Mouse (Mus musculus): ENCODE measurements around the gene Myadml2.

Myadml2 gene

DNA sequence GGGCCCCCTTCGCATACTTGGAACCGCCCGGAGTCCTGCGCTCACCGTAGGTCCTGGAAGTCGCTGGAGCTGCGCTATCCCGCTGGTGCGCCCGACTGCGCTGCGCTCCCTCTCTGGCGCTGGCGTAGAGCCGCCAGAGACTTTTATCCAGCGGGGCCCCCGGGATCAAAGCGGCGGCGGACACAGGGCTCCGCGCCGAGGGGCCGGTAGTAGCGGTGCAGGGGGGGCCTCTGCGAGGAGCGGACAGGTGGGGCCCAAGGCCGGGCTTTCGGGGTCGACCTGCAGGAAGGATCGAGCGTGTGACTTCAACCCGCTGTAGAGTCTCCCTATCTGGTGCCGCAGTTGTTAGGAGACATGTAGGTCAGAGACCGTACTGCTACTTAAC, 13.1 kb upstream of the Myadml2 start, which contains the start of gene Notum:
TSS of gene Notum (minus strand) at position 100 of the 385 bp plus-strand sequence.
- no peak for DNase-seq (ENCODE audit: low read depth, low spot score)

DNA sequence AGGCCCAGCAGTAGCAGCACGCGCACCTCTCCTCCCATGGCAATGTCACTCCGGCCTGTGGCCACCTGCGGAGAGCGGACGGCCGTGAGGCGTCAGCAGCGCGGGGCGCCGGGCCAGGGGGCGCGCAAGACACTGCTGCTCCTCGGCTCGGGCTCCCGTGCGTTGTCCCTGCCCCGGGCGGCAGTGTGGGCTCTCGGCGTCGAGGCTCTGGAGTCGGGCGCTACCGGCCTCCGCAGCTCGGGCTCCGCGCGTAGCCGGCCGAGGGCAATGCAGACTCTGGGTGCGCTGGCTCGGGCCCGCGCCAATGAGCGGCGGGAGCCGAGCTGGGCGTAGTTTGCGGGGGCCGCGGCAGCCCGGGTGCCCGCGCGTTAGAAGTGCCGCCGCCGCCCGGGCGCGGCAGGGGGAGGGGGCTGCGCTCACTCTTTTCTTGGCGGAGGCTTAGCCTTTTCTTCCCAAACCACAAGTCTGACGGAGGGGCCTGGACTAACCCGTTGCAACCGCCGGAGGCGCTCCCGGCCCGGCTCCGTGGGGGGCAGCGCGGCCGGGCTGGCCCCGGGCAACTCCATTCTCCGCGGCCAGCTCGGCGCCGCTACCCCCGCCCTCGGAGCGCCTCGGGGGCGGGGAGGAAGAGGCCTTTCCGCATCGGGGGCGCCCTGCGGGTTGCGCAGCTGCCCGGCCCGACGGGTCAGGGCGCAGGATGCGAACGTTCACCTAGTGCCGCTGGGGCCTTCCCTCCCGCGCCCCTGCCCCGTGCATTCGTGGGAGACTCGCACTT, 12.5 kb upstream of the Myadml2 start:
- peak; percentile 40 for DNase-seq (ENCODE audit: low read depth, low spot score)

GRCm38 (mm10) chr11:120659509-120660300, 11.7 kb upstream of the Myadml2 start:
- no peak for DNase-seq (ENCODE audit: low read depth, low spot score)

DNA sequence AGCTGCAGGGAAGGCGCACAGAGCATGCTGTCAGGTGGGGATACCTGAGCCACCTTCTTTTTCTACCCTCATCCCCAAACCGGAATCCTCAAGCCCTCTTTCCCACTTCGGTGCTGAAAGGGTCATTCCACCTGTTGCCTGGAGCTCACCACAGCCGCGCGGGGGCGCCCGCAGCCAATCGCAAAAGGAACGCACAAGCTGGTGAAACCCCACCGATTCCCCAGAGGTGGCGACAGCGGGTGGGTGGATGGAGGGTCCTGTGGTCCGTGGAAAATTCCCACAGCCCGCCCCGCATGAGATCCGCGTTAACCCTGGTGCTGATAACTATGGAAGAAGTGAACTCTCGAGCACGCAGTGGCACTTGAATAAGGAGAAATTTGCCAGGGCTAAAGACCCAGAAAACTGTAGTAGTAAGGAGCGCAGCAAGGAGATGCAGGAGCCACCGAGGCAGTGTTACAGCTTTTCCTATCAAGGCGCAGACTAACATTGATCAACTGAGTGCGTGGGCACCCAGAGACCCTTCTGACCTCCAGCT, 11.0 kb upstream of the Myadml2 start:
- DNase-seq (ENCODE audit: low read depth, low spot score) = peak; percentile 87

- no peak for DNase-seq (ENCODE audit: low read depth, low spot score)
These were observed 9.3 kb upstream of the Myadml2 start for GRCm38 (mm10) chr11:120657301-120657700.

DNA sequence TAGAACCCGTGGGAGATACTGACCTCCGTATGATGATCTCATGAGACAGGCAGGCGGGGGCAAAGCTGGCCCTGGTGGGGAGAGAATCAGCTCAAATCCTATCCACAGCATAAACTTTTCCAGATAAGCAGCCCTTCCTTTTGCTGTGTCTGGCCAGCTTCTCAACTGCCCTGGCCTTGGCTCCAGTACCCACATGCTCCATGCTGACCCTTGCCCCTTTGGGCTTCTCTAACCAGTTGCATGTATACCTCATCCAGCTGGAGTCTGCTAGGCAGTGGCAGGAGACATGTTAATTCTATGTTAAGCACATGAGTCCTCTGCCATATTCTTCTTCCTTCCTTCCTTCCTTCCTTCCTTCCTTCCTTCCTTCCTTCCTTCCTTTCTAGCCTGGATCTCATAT, 6.8 kb upstream of the Myadml2 start:
- DNase-seq (ENCODE audit: low read depth, low spot score) = no peak

DNA sequence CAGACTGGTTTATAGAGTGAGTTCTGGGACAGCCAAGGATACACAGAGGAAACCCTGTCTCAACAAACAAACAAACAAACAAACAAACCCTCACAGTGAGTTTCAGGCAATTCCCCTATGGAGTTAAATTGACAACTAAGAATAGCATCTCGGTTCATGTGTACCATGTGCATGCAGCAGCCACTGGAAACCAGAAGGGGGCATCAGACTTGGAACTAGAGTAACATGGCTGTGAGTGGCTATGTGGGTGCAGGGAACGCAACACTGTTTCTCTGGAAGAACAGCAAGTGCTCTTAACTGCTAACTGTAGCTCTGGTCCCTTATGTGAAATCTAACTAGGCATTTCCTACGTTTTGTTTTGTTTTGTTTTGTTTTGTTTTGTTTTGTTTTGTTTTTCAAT, 3.9 kb upstream of the Myadml2 start:
- no peak for DNase-seq (ENCODE audit: low read depth, low spot score)

- DNase-seq (ENCODE audit: low read depth, low spot score) = no peak
These were observed 719 bp downstream of the Myadml2 start for GRCm38 (mm10) chr11:120647047-120647830.

- DNase-seq (ENCODE audit: low read depth, low spot score) = peak; percentile 95
These were observed 4.4 kb downstream of the Myadml2 start, which contains the start of gene Pycr1 for GRCm38 (mm10) chr11:120643601-120643987. Gene Pycr1, minus strand, starts transcription at chr11:120643769.

DNA sequence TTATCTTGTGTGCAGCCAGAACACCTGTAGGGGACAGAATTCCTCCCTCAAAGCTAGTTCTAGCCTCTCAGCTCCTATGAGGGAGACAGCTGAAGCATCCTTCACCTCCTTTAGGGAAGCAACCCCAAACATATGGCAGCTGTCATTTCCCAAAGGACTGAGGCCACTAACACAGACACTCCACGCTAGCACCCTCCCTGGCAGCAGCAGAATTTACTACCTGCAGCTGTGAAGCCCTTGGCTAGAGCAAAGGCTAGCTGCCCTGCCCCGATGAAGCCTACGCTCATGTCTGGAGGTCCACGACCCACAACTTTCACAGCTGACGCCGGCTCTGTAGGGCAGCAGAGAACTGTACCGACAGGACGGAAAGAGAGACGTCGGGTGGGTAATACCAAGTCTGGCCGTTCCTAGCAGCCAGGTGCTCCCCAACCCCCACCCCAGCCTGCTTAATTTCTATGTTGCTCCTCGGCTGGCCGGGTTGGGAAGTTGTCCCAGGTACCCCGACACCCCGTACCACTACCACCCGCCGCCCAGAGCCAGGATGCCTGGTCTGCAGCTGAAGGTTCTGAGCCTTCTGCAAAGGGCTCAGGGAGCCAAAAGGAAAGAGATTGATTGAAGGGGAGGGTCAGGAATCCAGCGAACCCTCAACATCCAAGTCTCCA, 4.9 kb downstream of the Myadml2 start:
- no peak for DNase-seq (ENCODE audit: low read depth, low spot score)

GRCm38 (mm10) chr11:120641869-120642268, 6.1 kb downstream of the Myadml2 start:
- no peak for DNase-seq (ENCODE audit: low read depth, low spot score)

DNA sequence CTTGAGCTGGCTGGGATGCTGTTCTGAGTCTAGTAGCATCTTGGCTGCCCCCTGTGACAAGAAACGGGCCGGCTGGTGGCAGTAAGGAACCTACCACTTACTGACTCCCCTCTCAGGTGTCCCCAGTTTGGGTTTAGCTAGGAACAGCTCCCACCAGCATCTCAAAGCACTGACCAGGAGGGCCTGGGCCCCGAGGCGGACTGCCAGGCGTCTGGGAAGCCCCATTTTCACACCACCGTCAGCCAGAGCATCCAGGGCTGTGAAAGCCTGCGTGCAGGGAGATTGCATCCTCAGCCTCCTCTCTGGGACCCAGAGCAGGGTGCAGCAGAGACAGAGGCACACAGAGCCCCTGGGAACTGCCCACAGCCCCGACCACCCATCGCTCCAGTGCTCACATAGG, 6.7 kb downstream of the Myadml2 start:
- no peak for DNase-seq (ENCODE audit: low read depth, low spot score)

GRCm38 (mm10) chr11:120634810-120635209, 13.1 kb downstream of the Myadml2 start:
- DNase-seq (ENCODE audit: low read depth, low spot score) = no peak

DNA sequence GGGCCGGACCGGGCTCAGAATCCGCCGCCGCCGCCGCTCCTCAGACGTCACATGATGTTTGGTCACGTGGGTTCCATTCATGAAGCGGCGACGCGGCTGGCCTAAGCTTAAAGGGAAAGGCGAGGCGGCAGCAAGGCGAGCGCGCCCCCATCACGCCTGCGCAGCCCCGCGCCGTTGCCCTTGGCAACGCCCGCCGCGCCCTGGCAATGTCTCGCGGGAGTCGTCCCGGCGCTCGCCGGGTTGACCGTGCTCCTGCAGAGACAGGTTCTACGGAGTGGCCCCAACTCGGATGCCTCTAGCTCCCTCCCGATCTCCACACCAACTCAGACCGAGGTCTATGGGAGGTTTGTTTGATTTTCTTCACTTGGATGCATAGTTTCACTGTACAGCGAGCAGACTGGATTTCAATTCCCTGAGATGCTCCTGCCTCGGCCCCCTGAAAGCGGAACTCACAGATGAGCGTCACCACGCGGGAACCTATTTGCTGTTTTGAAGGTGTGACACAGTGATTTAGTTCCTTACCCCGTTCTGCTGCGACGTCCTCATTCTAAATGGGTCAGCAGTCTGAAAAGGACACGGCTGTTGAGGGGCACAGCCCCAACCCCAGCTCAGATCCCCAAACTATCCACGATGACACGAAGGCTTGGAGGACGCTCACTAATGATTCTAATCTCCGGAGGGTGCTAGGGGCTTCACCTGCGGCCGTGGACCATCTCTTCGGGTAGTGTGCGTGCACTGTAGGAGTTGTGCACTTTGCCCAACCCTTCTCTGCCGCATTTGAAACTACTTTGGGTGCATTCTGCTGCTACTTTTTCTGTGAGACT, 14.2 kb downstream of the Myadml2 start, which contains the start of gene Mafg:
TSS of gene Mafg (minus strand) at position 81 of the 824 bp plus-strand sequence.
- DNase-seq (ENCODE audit: low read depth, low spot score) = peak; percentile 95

DNA sequence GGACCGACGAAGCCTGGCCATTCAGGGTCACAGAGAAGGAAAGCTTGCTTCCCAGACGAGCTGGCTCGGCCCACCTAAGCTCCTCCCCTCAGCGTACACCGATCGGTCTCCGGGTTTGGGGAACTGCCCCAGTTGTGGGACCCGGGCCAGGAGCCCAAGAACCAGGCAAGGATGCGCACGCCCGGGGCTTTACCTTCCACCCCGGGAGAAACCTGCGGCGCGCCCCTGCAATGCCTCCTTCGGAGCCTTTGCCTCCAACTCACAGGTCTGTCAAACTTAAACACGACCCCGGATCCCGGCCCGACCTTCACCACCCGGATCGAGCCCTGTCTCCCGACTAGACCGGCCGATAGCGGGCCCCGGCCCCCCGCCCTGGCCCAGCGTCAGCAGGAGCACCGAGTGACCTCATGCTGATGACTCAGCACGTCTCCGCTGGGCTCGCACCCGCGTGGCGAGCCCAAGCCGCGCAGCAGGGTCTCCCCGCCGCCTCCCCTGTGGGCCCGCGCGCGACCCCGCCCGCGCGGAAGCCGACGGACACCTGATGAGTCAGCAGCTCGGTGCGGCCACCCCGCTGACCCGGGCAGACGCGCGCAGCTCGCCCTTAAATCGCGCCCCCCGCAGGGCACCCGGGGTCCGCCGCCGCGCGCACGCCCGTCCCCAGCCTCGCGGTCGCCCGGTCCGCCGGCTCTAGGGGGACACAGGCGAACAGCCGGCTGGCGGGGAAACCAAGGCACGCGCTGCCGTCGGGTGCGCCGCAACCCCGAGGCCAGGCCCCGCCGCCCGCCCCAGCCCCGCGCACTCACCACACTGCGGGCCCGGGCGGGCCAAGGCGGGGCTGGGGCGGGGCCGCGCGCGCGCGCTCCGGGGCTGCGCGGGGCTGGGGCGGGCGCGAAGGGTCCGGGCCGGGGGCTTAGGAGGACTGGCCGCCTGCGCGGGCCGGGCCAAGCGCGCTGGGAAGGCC, 15.1 kb downstream of the Myadml2 start:
- DNase-seq (ENCODE audit: low read depth, low spot score) = peak; percentile 71

GRCm38 (mm10) chr11:120631726-120632448, 16.1 kb downstream of the Myadml2 start:
- peak; percentile 46 for DNase-seq (ENCODE audit: low read depth, low spot score)

GRCm38 (mm10) chr11:120630881-120631725, 16.9 kb downstream of the Myadml2 start:
- peak; percentile 70 for DNase-seq (ENCODE audit: low read depth, low spot score)
